Mouse (Mus musculus): ENCODE results near the gene Fkbp4.

The Fkbp4 gene

DNA sequence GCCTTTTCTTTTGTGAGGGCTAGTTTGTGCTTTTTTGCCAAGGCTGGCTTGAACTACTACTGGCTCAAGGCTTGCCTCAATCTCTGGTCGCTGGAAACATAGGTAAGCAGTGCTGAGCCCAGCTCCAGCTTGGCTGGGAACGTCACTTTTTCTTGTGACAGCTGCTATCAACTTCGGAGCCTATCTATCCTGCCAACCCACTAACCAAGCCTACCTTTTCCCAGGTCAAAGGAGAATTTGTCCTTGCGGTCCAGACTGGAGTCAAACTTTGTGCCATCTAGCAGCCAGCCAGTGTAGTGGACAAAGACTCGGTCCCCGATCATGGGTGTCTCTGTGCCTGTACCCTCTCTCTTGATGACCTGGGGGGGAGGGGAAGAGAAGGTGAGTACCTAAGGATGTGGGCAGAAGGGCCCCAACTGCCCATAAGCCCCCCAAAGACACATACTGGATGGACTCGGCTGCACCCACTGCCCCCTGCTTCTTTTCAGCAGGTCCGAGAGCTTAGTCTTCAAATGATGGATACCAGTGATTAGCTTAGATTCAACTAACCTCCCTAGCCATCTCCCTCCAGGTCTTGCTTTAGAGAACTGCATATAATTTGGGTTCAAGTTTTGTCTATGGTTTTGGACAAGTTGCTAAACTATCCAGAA is 2.0 kb downstream of the Fkbp4 start:
- no peak for DNase-seq (ENCODE audit: low spot score)

DNA sequence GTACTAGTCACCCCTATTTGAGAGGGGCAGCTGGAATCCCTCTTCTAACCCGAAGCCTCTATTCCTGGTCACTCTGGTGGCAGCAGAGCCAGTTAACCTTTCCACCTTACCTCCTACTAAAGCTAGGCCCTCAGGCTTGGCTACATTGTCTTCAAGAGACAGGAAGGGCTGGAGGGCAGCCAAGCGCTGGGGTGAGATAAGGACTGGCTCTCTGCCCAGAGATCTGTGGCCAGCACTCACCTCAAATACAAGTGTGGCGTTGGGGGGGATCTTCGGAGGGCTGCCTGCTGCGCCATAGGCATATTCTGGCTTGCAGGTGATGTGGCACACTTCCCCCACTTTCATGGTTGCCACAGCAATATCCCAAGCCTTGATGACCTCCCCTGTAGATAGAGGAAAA is 3.0 kb downstream of the Fkbp4 start:
- DNase-seq (ENCODE audit: low spot score) = peak; percentile 88

DNA sequence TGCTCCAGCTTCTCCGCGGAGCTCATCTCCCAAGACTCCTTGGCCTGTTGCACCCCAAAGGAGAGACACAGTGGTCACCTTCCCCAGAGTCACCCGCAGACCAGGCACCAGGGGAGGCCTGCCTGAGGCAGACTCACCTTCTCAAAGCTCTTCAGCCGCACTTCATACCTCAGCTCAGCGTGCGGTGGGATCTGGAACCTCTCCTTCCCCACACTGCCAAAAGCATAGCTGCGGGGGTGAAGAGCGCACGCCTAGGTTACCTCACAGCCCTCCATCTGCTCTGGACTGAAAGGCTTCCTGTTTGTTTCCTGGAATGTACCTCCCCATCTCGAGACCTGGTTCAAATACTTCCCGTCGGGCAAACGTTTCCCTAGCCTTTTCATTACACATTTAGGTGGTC is 4.9 kb downstream of the Fkbp4 start:
- DNase-seq (ENCODE audit: low spot score) = no peak

DNA sequence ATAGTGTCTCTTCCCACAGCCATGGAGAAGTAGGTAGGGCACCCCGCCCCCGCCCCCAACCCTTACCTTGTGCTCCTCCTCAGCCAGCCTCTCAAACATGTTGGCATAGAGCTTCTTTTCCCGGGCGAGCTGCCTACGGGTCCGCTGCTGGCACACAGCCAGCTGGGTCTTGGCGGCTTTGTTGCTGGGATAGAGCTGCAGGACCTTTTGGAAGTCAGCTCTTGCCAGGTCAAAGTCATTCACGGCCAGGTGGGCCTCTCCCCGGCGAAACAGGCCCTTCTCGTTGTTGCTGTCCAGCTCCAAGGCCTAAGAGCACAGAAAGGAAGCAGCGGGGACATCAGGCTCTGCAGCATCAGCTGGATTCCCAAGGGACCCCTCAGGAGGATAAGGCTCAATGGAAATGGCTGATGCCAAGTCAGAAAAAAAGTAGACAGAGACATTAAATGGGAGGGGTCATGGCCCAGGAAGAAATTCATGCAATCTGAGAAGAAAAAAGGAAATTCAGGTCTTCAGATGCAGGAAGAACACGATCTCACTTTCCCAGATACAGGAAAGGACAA is 6.0 kb downstream of the Fkbp4 start:
- DNase-seq (ENCODE audit: low spot score) = no peak

DNA sequence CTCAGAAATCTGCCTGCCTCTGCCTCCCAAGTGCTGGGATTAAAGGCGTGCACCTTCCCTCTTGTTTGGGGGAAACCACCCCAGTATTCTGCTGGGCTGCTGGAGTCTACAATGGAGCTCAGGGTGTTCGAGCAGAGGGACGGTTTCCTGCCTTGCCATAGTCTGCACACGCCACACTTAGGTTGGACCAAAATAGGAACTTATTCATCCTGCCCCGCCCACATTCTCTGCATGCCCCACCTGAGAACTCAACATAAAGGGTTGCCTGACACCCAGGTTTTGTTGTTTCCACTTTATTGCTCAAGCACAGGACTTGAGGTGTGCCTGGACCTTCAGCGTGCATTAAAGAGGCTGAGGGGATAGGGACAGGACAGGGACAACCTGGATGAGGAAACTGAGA is 8.7 kb downstream of the Fkbp4 start:
- peak; percentile 18 for DNase-seq (ENCODE audit: low spot score)

DNA sequence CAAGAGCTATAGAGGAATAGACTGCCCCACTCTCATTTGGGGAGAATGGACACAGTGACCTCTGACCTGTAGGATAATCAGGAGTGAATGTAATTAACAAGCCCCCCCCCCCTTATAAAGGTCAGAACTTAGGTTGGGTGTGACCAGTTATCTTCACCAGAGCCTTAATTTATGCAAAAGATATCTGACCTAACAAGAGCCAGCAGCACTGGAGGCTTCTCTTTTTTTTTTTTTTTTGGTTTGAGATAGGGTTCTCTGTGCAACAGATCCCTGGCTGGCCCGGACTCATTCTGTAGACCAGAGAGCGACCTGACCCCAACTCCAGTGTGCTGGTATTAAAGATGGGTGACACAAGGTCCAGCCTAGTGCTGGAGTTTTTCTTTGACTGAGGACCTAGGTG is 9.2 kb downstream of the Fkbp4 start:
- DNase-seq (ENCODE audit: low spot score) = no peak

DNA sequence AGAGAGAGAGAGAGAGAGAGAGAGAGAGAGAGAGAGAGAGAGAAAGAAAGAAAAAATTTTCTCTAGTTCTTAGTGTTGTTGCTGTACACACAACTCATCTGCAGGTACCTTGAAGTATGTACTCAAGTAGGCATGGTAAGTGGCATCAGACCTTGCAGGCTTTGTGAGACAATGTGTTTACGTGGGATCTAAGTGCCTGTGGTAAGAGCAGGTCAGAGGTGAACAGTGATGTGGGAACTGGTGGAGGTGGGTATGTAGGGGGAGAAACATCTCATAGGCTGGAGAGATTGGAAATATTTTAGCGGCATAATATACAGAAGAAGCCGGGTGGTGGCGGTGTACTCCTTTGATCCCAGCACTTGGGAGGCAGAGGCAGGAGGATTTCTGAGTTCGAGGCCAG is 10.9 kb downstream of the Fkbp4 start:
- no peak for DNase-seq (ENCODE audit: low spot score)

DNA sequence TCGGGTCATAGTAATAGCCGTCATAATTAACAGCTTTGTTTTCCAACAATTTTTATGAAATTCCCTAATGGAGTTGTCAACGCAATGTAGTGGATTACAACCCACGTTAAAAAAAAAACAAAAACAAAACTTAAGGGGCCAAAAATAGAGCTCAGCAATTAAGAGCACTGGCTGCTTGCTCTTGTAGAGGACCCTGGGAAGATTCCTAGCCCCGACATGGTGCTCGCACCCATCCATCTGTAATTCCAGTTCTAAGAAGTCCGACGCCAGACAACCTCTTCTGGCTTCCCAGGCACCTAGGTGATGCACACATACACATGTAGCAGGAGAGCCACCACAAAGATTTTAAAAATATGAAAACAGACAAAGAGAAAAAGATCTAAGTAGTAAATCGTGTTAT is 13.4 kb downstream of the Fkbp4 start:
- no peak for DNase-seq (ENCODE audit: low spot score)

DNA sequence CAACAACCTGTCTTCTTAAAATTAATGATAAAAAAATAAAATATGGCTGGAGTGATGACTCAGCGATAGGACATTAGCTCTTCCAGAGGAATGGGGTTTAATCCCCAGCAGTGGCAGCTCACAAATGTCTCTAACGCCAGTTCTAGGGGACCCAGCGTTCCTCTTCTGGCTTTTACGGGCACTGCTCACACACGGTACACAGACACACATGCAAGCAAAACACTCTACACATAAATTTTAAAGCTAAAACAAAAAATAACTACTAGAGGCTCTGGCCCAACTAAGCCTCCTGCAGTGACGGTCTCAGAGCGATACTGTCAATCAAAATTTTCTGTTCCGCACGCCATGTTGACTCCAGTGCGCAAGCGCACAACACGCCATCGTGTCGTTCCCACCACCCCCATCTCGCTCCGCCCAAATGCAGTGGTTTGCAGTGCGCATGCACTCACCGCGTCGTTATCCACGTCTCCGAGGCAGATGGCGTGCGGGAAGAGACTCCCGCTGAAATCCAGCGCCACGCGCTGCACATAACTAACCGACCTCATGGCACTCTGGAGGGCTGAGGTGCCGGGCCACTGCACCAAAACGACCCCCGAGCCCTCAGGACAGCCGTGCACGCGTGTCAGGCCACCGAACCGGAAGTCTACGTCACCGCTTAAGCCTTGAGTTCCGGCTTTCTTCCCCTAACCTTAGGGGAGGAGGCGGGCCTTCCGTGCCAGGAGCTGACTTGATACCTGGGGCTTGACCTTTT is 14.0 kb downstream of the Fkbp4 start, which contains the start of gene Itfg2:
TSS of gene Itfg2 (minus strand) at position 663 of the 751 bp plus-strand sequence.
- peak; percentile 96 for DNase-seq (ENCODE audit: low spot score)

DNA sequence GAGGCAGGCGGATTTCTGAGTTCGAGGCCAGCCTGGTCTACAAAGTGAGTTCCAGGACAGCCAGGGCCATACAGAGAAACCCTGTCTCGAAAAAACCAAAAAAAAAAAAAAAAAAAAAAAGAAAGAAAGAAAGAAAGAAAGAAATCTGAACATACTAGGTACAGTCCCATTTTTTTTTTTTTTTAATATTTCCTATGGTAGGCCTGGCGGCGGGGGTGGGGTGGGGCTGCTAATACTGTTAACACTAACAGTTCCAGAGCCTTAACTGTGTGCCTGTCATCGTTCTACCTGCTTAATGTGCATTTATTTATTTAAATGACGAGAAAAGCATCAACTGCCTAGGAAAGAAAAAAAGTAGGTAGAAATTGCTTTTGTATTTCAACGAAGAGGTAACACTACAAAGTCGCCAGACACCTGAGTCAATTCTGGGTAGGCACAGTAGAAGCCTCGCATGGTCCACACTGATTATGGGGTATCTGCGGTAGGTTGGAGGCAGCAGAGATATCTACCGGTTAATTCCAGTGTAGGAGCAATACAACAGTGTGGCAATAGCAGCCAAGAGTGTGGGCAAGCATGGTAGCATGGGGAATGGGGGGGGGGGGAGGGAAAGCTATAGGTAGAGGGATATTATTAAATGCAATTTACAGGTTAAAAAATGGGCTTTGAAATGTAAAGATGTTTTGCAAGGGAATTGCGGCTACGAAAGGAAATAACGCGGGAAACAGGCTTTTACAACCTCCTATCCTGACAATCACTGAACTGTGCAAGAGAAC is 14.8 kb downstream of the Fkbp4 start:
- DNase-seq (ENCODE audit: low spot score) = no peak

DNA sequence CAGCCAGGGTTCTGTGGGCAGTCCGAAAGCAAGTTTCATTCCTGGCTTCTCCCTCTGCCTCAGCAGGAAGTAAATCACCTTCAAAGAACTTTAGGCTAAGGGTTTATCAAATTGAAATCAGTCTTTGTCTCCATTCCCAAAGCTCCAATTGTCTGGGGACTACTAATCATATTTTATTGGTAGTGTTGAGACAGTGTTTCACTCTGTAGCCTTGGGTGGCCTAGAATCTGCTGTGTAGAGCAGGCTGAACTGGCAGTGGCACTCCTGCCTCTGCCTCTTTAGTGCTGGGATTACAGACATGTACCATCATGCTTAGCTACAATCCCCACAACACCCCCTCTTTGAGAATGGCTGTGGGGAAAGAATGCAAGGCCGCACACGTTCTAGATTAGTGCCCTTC is 17.0 kb downstream of the Fkbp4 start:
- no peak for DNase-seq (ENCODE audit: low spot score)

DNA sequence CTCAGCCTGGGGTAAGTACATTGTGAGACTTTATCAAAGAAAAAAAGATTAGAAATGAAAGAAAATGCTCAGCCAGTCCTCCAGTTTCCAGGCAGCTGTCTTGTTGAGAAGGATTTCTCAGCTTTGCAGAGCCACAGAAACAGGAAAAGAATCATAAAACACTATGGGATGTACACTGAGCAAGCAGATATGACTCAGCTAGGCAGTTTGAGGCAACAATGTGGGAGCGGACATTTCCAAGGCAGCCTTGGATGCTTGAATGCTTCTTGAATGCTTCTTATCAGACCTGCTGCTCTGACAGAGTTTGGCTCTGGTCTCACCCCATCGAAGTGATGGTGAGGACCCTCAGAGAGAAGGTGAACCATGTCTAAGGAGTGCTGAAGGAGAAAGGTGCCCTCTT is 17.4 kb downstream of the Fkbp4 start:
- no peak for DNase-seq (ENCODE audit: low spot score)

DNA sequence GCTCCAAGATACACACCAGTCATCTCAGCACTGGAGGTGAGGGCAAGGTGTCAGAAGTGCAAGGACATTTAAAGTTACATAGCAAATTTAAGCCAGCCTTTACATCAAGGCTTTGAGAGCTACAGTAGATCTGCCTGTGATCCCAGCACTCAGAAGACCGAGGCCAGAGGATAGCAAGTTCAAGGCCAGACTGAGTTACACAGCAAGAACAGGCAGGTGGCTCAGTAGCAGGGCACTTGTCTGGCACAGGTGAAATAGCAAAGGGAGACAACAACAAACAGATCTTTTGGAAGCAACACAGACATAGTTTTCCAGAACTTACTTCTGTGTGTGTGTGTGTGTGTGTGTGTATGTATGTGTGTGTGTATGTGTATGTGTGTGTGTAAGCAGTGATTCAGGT is 20.4 kb downstream of the Fkbp4 start:
- no peak for DNase-seq (ENCODE audit: low spot score)

DNA sequence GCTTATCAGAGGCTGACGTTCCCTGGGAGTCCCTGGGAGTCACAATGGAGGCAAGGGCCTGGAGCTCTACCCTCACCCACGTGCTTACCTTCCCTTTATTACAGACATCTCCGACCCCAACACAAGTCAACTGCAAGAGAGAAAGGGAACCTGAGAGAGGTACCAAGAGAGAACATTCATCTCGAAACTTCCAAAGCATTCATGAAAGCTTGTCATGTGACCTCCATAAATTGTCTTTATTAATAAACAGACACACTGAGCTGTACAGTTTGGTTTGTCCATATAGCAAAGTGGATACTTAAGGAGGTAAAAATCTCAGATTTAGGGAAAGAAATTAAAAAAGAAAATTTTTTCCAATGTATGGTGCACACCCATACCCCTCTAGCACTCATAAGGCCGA is 22.3 kb downstream of the Fkbp4 start:
- no peak for DNase-seq (ENCODE audit: low spot score)

DNA sequence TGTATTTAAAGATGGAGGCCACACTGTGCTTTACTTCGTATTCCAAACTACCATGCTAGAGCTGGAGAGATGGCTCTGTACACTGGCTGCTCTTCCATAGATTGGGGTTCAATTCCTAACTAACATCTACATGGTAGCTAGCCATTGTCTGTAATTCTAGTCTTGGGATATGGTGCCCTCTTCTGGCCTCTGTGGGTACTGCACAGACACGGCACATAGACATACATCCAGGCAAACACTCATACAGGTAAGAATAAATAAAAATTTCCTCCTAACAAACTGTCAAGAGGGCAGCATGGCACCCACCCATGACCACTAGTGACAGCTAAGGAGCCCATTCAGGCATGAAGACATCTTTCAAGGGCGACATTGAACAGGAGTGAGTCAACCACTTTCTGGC is 27.4 kb downstream of the Fkbp4 start:
- peak; percentile 71 for DNase-seq (ENCODE audit: low spot score)

DNA sequence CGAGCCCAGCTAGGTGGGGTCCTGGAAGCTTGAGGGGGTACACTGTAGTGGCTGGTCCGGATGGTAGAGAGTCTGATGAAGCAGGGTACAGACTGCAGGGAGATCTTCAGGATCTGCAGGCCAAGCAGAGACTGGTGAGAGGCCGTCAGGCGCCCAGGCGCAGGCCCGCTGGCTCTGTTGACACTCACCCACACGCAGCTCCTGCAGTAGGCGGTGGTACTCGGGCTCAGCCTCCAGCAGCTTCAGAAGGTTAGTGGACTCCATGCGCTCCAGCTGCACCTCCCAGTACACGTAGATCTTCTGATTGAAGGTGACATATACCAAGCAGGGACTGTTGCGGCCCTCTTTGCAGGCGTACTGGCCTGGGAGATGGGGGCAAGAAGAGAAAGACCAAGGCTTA is 28.2 kb downstream of the Fkbp4 start:
- DNase-seq (ENCODE audit: low spot score) = no peak

DNA sequence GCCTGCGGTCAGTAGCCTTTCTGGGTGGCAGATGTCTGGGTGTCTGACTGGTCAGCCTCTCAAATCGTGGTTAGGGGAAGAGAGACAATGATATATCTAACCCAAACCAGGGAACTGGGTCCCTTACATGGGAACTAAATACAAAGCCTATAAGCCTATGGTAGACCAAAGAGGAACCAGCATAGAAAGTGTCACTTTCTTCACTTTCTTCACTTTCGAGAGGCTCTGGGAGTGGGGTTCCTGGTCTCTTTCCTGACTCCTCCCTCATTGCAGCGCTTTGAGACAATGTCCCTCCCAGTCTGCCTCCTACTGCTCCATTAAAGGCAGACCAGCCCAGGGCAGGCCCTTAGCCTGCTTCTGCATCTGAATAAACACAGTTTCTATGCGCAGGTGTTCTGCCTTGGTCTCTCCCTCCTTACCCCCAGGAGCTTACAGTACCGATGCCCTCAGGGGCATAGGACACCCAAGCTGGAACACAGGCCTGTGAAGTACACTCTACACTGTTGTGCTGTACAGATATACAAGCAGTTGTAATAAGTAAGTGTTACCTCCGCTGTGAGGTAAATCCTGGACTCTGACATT is 29.8 kb downstream of the Fkbp4 start:
- no peak for DNase-seq (ENCODE audit: low spot score)

DNA sequence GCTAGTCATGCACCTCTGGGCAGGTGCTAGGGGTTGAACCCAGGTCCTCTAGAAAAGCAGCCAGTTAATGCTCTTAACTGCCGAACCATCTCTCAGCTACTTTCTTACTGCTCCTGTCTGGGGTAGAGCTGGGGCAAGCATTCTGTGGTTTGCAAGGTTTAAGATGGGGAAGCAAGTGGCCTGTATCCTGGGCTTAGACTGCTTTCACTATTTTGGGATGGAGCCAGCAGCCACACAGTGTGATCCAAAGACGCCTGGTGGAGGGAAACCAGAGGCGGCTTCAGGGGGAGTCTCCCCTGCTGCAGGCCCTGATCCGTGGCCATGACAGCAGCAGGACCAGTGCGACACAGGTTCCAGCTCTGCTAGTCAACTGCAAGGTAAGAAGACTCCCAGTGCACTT is 33.8 kb downstream of the Fkbp4 start:
- no peak for DNase-seq (ENCODE audit: low spot score)

DNA sequence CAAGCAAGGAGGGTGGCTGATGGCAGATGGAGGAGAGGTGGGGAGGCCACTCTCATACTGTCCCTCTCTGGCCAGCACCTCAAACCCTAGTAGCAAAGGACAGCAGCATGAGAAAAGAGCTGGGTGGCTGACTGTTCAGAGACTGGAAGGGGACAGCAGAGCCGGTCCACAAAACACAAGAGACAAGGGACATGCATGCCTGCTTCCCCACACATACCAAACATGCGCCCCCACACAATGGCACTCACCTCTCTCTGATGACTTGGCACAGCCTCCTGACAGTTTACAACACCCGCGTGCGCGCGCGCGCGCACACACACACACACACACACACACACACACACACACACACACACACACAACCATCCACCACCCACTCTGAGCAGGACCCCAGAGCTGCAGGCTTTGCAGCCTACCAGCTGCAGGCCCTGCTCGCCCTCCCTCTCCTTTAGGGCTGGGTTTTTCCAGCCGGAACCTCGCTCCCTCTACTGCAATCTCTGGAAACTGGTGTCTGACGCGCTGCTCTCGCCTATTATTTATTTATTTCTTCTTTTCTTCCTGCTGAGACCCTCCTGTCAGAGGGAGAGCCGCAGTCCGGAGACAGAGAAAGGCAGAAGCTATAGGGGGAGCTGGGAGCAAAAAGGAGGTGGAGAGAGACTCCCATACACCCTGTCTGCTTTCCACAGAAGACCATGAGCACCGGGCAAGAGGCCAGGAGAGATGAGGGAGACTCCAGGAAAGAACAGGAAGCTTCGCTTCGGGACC is 38.9 kb downstream of the Fkbp4 start:
- DNase-seq (ENCODE audit: low spot score) = no peak

DNA sequence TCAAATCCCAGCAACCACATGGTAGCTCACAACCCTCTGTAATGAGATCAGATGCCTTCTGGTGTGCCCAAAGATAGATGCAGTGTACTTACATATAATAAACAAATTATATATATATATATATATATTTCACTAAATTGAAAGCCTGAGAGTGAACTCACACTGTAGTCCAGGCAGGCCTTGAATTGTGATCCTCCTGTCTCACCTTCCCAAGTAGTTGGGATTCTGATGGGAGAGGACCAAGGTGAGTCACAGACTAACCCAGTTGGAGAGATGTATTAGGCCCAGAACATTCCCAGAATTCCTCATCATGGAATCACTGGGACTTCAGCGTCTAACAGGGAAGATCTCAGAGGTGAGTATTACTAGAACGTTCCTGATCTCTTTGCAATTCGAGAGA is 39.5 kb downstream of the Fkbp4 start, which contains the start of gene Nrip2:
TSS of gene Nrip2 (plus strand) at position 301 of the 400 bp plus-strand sequence.
- DNase-seq (ENCODE audit: low spot score) = no peak

DNA sequence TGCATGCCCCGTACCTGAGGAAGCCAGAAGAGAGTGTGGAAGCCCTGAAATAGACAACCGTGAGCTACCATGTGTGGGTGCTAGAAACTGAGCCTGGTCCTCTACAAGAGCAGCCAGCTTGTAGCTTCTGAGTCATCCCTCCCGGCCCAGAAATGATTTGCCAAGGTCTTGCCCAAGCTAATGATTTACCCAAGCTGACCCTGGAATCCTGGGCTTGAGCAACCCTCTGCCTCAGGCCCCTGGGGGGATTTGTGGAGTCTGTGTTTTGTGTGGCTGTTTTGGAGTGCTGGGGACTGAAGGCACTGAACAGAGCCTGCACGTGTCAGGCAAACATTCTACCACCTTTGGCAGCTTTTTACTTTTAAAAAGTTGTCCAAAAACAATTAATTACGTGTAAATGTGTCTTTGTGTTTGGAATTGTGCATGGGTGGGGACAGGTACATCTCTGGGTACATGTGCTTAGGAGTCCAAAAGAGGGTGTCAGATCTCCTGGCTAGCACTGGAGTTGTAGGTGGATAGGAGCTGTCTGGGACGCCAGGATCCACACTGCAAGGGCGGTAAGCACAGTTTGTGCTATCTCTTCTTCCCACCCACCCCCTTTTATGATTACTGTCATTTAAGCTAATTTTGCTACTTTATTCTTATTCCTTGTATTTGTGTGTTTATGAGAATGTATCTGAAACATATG is 40.8 kb downstream of the Fkbp4 start:
- DNase-seq (ENCODE audit: low spot score) = no peak
